Mouse (Mus musculus) lung, embryonic 14.5 days (tissue): Measurements from ENCODE around the gene C9. TPM values are rescaled to one million over a fixed set of nuclear protein-coding genes. Genes with fewer than 3 reads are reported as not detected.

Source experiments
- ATAC-seq: fragments of 200-750 bp; cut with Nextera tagmentation; 2 replicates; pipeline ENCODE4 v1.8.0; 2017; ENCODE audit warnings: mild to moderate bottlenecking, moderate TSS enrichment, moderate library complexity; ENCODE audit not compliant: insufficient read depth
- DNase-seq: peaks from one replicate; pipeline ENCODE4 v3.0.0-alpha.2; 2015
- H3K27ac ChIP-seq: fragments of 300-500 bp; sonication (generic); 2 replicates; pipeline ENCODE4 v1.5.1; 2014; ENCODE audit warnings: low read depth, mild to moderate bottlenecking, moderate library complexity
- H3K27me3 ChIP-seq: fragments of 300-500 bp; sonication (generic); 2 replicates; pipeline ENCODE4 v1.6.1; 2014; ENCODE audit warnings: low read length, control low read depth; ENCODE audit not compliant: insufficient read depth
- H3K36me3 ChIP-seq: fragments of 300-500 bp; sonication (generic); 2 replicates; pipeline ENCODE4 v1.6.1; 2014; ENCODE audit warnings: control low read depth; ENCODE audit not compliant: insufficient read depth
- H3K4me1 ChIP-seq: fragments of 300-500 bp; sonication (generic); 2 replicates; pipeline ENCODE4 v1.6.1; 2014; ENCODE audit warnings: antibody characterized with exemption, control low read depth; ENCODE audit not compliant: insufficient read depth
- H3K4me2 ChIP-seq: fragments of 300-500 bp; sonication (generic); 2 replicates; pipeline ENCODE4 v1.6.1; 2014; ENCODE audit warnings: mild to moderate bottlenecking
- H3K4me3 ChIP-seq: fragments of 300-500 bp; sonication (generic); 2 replicates; pipeline ENCODE4 v1.5.1; 2014; ENCODE audit warnings: low read depth, low read length
- H3K9ac ChIP-seq: fragments of 300-500 bp; sonication (generic); 2 replicates; pipeline ENCODE4 v1.6.1; 2014
- H3K9me3 ChIP-seq: fragments of 300-500 bp; sonication (generic); 2 replicates; pipeline ENCODE4 v1.6.1; 2016; ENCODE audit warnings: low read depth, low read length, control low read depth
- CTCF ChIP-seq: IDR thresholded peaks from 2 replicates; pipeline ENCODE4 v1.5.1; 2016; ENCODE audit warnings: antibody characterized with exemption, low read depth
- WGBS: fragments of 180-500 bp; shearing (Covaris S2); extraction: QIAGEN DNeasy Blood & Tissue Kit; methylation state at CpG from one replicate; pipeline ENCODE4 v1.1.7; 2014; 5-methylcytosine and 5-hydroxymethylcytosine counted together
- polyA plus RNA-seq: library from polyadenylated mRNA; unstranded; fragments of >200 nt; fragmentation: Nextera tagmentation; extraction: Ambion mirVana; gene quantifications from 2 replicates; pipeline ENCODE4 v1.2.1, GENCODE M21; 2014

Gene C9
- polyA plus RNA-seq, 1 experiment from 2014 or later: not detected

GRCm38 (mm10) chr15:6520505-6521155 is 75.5 kb downstream of the C9 start:
- no peak overlapping the region for H3K9ac ChIP-seq
- ATAC-seq (no peak), DNase-seq (no peak)
- 58% methylated on average over 10 of the region's 10 CpGs for WGBS
- no peak for TF ChIP-seq CTCF
- no peaks in the 10 kb centered on the region for H3K4me1 ChIP-seq
- no peak overlapping the region for H3K4me3 ChIP-seq
- no peaks in the 10 kb centered on the region for H3K27me3 ChIP-seq
- no peak overlapping the region for H3K27ac ChIP-seq
- no peaks in the 10 kb centered on the region for H3K9me3 ChIP-seq
- no peak overlapping the region for H3K4me2 ChIP-seq
- no peaks in the 10 kb centered on the region for H3K36me3 ChIP-seq

DNA sequence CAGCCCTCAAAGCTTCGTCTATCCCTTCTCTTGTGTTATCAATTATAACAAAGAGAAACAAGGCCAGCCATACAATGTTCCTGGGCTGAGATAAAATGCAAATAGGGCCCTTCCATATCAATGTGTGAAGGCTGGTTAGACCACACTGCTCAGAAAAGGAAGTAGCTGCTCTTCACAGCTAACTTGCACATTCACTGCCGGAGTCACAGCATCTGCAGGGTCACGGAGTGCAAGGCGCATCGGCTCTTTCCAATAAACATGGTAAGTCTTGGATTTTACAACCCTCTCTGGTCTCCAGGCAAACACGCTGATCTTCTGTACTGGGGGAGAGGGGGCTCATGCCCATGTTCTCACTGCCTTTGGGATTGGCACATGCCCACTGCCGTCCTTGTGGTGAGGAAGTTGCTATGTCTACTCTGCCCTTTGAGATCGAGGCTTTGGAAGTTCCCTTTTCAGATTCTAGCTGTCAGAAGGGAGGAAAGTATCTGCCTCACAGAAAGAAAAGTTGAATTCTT is 77.6 kb downstream of the C9 start, which contains the start of gene Fyb:
Fyb (plus strand) TSS at position 201 of the 515 bp plus-strand sequence.
- Histone ChIP-seq H3K36me3 (no peaks in the 10 kb centered on the region), H3K4me1 (no peaks in the 10 kb centered on the region), H3K4me3 (no peak within 1 kb of the TSS), H3K27ac (no peak within 1 kb of the TSS), H3K9me3 (no peaks in the 10 kb centered on the region), H3K9ac (no peak within 1 kb of the TSS), H3K4me2 (no peak within 1 kb of the TSS), H3K27me3 (no peaks in the 10 kb centered on the region)
- ATAC-seq (no peak), DNase-seq (no peak)
- 59% methylated on average over 8 of the region's 8 CpGs for WGBS
- TF ChIP-seq CTCF: no peak

GRCm38 (mm10) chr15:6524801-6525200 is 79.7 kb downstream of the C9 start:
- ATAC-seq: no peak
- Histone ChIP-seq H3K9ac (no peak overlapping the region), H3K9me3 (no peaks in the 10 kb centered on the region), H3K4me1 (no peaks in the 10 kb centered on the region), H3K27me3 (no peaks in the 10 kb centered on the region), H3K4me3 (no peak overlapping the region), H3K27ac (no peak overlapping the region), H3K36me3 (no peaks in the 10 kb centered on the region), H3K4me2 (no peak overlapping the region)
- no peak for DNase-seq
- TF ChIP-seq CTCF: no peak
- 90% methylated on average over 2 of the region's 2 CpGs for WGBS

DNA sequence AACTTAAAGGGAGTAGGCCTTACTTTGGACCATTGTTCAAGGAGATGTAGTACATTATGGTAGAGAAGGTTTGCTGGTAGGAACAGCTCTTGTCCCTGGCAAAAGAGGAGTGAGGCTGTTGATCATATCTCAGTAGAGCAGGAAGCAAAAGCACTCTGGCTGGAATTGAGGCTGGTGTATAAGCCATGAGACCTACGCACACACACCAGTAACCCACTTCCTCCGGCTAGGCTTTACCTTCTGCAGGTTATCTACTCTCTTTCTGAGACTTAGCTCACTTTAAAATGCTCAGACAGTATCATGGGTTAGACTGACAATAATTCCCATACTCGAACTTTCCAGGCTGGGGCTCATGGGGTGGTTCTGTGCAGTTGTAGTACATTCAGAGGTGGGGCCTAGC is 80.3 kb downstream of the C9 start:
- no peaks in the 10 kb centered on the region for H3K27me3 ChIP-seq
- ATAC-seq: no peak
- H3K4me3 ChIP-seq: no peak overlapping the region

GRCm38 (mm10) chr15:6533858-6534343 is 88.8 kb downstream of the C9 start:
- 79% methylated on average over 3 of the region's 3 CpGs for WGBS
- Histone ChIP-seq H3K27ac (no peak overlapping the region), H3K4me2 (no peak overlapping the region), H3K36me3 (no peaks in the 10 kb centered on the region), H3K9me3 (no peaks in the 10 kb centered on the region), H3K27me3 (no peaks in the 10 kb centered on the region), H3K4me1 (no peaks in the 10 kb centered on the region), H3K9ac (no peak overlapping the region), H3K4me3 (no peak overlapping the region)
- no peak for DNase-seq
- ATAC-seq: no peak
- no peak for TF ChIP-seq CTCF

More for the DNA sequence above, 80.3 kb downstream of the C9 start:
- no peaks in the 10 kb centered on the region for H3K9me3 ChIP-seq
- no peaks in the 10 kb centered on the region for H3K36me3 ChIP-seq
- H3K9ac ChIP-seq: no peak overlapping the region
- no peak for DNase-seq
- no peaks in the 10 kb centered on the region for H3K4me1 ChIP-seq
- H3K4me2 ChIP-seq: no peak overlapping the region
- no peak overlapping the region for H3K27ac ChIP-seq
- TF ChIP-seq CTCF: no peak
- WGBS: 87% methylated on average over 3 of the region's 3 CpGs

GRCm38 (mm10) chr15:6534592-6534991 is 89.5 kb downstream of the C9 start:
- Histone ChIP-seq H3K9me3 (no peaks in the 10 kb centered on the region), H3K4me2 (no peak overlapping the region), H3K9ac (no peak overlapping the region), H3K4me3 (no peak overlapping the region), H3K4me1 (no peaks in the 10 kb centered on the region), H3K27ac (no peak overlapping the region), H3K36me3 (no peaks in the 10 kb centered on the region), H3K27me3 (no peaks in the 10 kb centered on the region)
- WGBS: 60% methylated on average over 8 of the region's 8 CpGs
- DNase-seq (no peak), ATAC-seq (no peak)
- no peak for TF ChIP-seq CTCF

DNA sequence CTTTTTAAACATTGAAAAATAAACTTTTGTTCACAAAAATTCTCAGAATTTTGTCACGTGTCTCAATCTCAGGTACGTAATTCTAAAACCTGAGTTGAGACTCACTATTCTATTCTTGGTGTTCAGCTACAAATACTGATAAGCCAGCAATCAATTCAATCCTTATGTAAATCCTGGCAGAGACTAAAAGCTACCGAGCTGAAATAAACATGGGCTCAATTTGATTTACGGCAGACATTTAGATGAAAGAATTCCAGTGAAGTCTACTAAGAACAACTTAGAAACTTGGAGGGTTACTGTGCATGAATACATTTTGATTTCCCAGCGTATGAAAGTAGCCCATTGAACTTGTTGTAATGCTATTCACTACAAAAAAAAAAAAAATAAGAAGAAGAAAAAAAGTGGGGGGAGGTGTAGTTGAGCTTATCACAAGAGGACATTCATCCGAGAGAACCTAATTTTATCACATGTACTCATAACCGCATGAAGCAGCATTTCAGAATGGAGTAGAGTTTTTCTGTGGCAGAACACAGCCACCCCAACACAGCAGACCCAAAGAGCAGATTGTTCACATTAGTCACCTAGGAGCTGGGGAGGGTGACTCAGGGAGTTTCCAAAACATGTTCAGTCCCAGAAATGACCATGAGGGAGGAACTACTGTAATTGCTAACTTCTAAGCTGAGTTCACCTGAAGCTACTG is 94.7 kb downstream of the C9 start:
- H3K27ac ChIP-seq: no peak overlapping the region
- no peaks in the 10 kb centered on the region for H3K36me3 ChIP-seq
- DNase-seq (peak; percentile 39), ATAC-seq (no peak)
- H3K4me1 ChIP-seq: 0 out of 2 replicates have a peak, but pooled peaks cover 3% of the 10 kb centered on the region
- no peak overlapping the region for H3K4me3 ChIP-seq
- TF ChIP-seq CTCF: no peak
- no peaks in the 10 kb centered on the region for H3K9me3 ChIP-seq
- no peaks in the 10 kb centered on the region for H3K27me3 ChIP-seq
- no peak overlapping the region for H3K4me2 ChIP-seq
- WGBS: 30% methylated on average over 7 of the region's 7 CpGs
- H3K9ac ChIP-seq: no peak overlapping the region

Other genes starting within 250 kb of the C9 start
- 50.0 and 53.2 TPM in 2 replicates for gene Dab2, start 145.5 kb upstream of the C9 start, polyA plus RNA-seq
- 6.2 and 6.5 TPM in 2 replicates for gene Fyb, start 77.5 kb downstream of the C9 start, polyA plus RNA-seq